Mouse (Mus musculus) thymus, postnatal 10 days (tissue): ENCODE results near the gene Ppfia2.

ENCODE experiments used
- DNase-seq, 2 experiments: peaks; one replicate each; pipeline ENCODE4 v3.0.0; 2021; ENCODE audit warnings: low spot score in 2 of 2

Gene Ppfia2

GRCm38 (mm10) chr10:106670170-106670569, 200.0 kb downstream of the Ppfia2 start:
- no peak for DNase-seq

GRCm38 (mm10) chr10:106681395-106681794, 211.3 kb downstream of the Ppfia2 start:
- DNase-seq: no peak

- no peak for DNase-seq
These were observed 215.4 kb downstream of the Ppfia2 start for GRCm38 (mm10) chr10:106685519-106685918.

- DNase-seq: no peak
These were observed 249.8 kb downstream of the Ppfia2 start for GRCm38 (mm10) chr10:106719936-106720335.

GRCm38 (mm10) chr10:106732265-106732664, 262.1 kb downstream of the Ppfia2 start:
- no peak for DNase-seq

- no peak for DNase-seq
These were observed 266.3 kb downstream of the Ppfia2 start for GRCm38 (mm10) chr10:106736230-106737063.

- no peak for DNase-seq
These were observed 268.1 kb downstream of the Ppfia2 start for GRCm38 (mm10) chr10:106738190-106738589.

- no peak for DNase-seq
These were observed 274.8 kb downstream of the Ppfia2 start for GRCm38 (mm10) chr10:106744966-106745365.

GRCm38 (mm10) chr10:106761061-106761460, 290.9 kb downstream of the Ppfia2 start:
- no peak for DNase-seq

GRCm38 (mm10) chr10:106763785-106764184, 293.6 kb downstream of the Ppfia2 start:
- DNase-seq: no peak

GRCm38 (mm10) chr10:106775571-106775970, 305.4 kb downstream of the Ppfia2 start:
- DNase-seq: no peak

- no peak for DNase-seq
These were observed 345.3 kb downstream of the Ppfia2 start for GRCm38 (mm10) chr10:106815447-106815846.

GRCm38 (mm10) chr10:106818381-106818780, 348.2 kb downstream of the Ppfia2 start:
- DNase-seq: no peak

- DNase-seq: no peak
These were observed 354.1 kb downstream of the Ppfia2 start for GRCm38 (mm10) chr10:106824215-106824614.

- no peak for DNase-seq
These were observed 368.3 kb downstream of the Ppfia2 start for GRCm38 (mm10) chr10:106838476-106838875.

- no peak for DNase-seq
These were observed 388.0 kb downstream of the Ppfia2 start for GRCm38 (mm10) chr10:106858106-106858505.

- no peak for DNase-seq
These were observed 400.1 kb downstream of the Ppfia2 start for GRCm38 (mm10) chr10:106870233-106870632.

- no peak for DNase-seq
These were observed 401.7 kb downstream of the Ppfia2 start for GRCm38 (mm10) chr10:106871847-106872246.

GRCm38 (mm10) chr10:106872714-106873113, 402.6 kb downstream of the Ppfia2 start:
- no peak for DNase-seq

GRCm38 (mm10) chr10:106881330-106881729, 411.2 kb downstream of the Ppfia2 start:
- DNase-seq: no peak

GRCm38 (mm10) chr10:106896351-106896750, 426.2 kb downstream of the Ppfia2 start:
- DNase-seq: no peak

GRCm38 (mm10) chr10:106910108-106910507, 440.0 kb downstream of the Ppfia2 start:
- no peak for DNase-seq

GRCm38 (mm10) chr10:106913032-106913431, 442.9 kb downstream of the Ppfia2 start:
- no peak for DNase-seq

GRCm38 (mm10) chr10:106914275-106914674, 444.1 kb downstream of the Ppfia2 start:
- no peak for DNase-seq
